Mouse (Mus musculus) heart, embryonic 16.5 days (tissue): ENCODE data around the gene Atp8b5. TPM values are rescaled to one million over a fixed set of nuclear protein-coding genes. Genes with fewer than 3 reads are reported as not detected.

Experiments
- ATAC-seq: fragments of 200-750 bp; cut with Nextera tagmentation; replicated peaks from 2 replicates; pipeline ENCODE4 v1.8.0; 2017; ENCODE audit warnings: moderate number of reproducible peaks; ENCODE audit not compliant: insufficient read depth, low FRiP score; ENCODE audit errors: extremely low read depth
- H3K27ac ChIP-seq: fragments of 300-500 bp; sonication (generic); 2 replicates; pipeline ENCODE4 v1.5.1; 2014; ENCODE audit warnings: mild to moderate bottlenecking, low read length, control low read depth, moderate library complexity
- H3K27me3 ChIP-seq: fragments of 300-500 bp; sonication (generic); 2 replicates; pipeline ENCODE4 v1.6.1; 2014; ENCODE audit warnings: low read length, mixed read lengths; ENCODE audit not compliant: control insufficient read depth, insufficient read depth
- H3K36me3 ChIP-seq: fragments of 300-500 bp; sonication (generic); 2 replicates; pipeline ENCODE4 v1.6.1; 2014; ENCODE audit not compliant: control insufficient read depth, insufficient read depth
- H3K4me1 ChIP-seq: fragments of 300-500 bp; sonication (generic); 2 replicates; pipeline ENCODE4 v1.6.1; 2014; ENCODE audit warnings: low read length, mixed read lengths; ENCODE audit not compliant: control insufficient read depth, insufficient read depth
- H3K4me2 ChIP-seq: fragments of 300-500 bp; sonication (generic); 2 replicates; pipeline ENCODE4 v1.6.1; 2014; ENCODE audit warnings: low read depth, mild to moderate bottlenecking, control low read depth, low read length
- H3K4me3 ChIP-seq: fragments of 300-500 bp; sonication (generic); 2 replicates; pipeline ENCODE4 v1.5.1; 2014; ENCODE audit warnings: mild to moderate bottlenecking, control low read depth, low read length
- H3K9ac ChIP-seq: fragments of 300-500 bp; sonication (generic); 2 replicates; pipeline ENCODE4 v1.6.1; 2014; ENCODE audit warnings: low read length, control low read depth
- H3K9me3 ChIP-seq: fragments of 300-500 bp; sonication (generic); replicated peaks from 2 replicates; pipeline ENCODE4 v1.6.1; 2016; ENCODE audit warnings: low read length; ENCODE audit not compliant: control insufficient read depth
- WGBS: fragments of 180-500 bp; shearing (Covaris S2); extraction: QIAGEN DNeasy Blood & Tissue Kit; methylation state at CpG from one replicate; pipeline ENCODE4 v1.1.7; 2014; 5-methylcytosine and 5-hydroxymethylcytosine counted together
- polyA plus RNA-seq: library from polyadenylated mRNA; unstranded; fragments of >200 nt; fragmentation: Nextera tagmentation; extraction: Ambion mirVana; gene quantifications from 2 replicates; pipeline ENCODE4 v1.2.1, GENCODE M21; 2015

Gene Atp8b5
- polyA plus RNA-seq, 1 experiment from 2014 or later, result 0.05 TPM

GRCm38 (mm10) chr4:43285476-43285875 lies 18.5 kb downstream of the Atp8b5 start:
- H3K27me3 ChIP-seq, result no peaks in the 10 kb centered on the region
- no peak overlapping the region for H3K4me2 ChIP-seq
- no peak overlapping the region for H3K4me3 ChIP-seq
- ATAC-seq, result no peak
- no peaks in the 10 kb centered on the region for H3K9me3 ChIP-seq
- 87% methylated on average over 5 of the region's 5 CpGs for WGBS
- no peak overlapping the region for H3K27ac ChIP-seq
- H3K4me1 ChIP-seq, result no peaks in the 10 kb centered on the region
- no peaks in the 10 kb centered on the region for H3K36me3 ChIP-seq
- no peak overlapping the region for H3K9ac ChIP-seq

GRCm38 (mm10) chr4:43287305-43287704 lies 20.3 kb downstream of the Atp8b5 start:
- H3K4me3 ChIP-seq, result no peak overlapping the region
- no peak overlapping the region for H3K4me2 ChIP-seq
- no peaks in the 10 kb centered on the region for H3K36me3 ChIP-seq
- 50% methylated on average over 3 of the region's 3 CpGs for WGBS
- no peak overlapping the region for H3K27ac ChIP-seq
- H3K9me3 ChIP-seq, result no peaks in the 10 kb centered on the region
- H3K9ac ChIP-seq, result no peak overlapping the region
- H3K4me1 ChIP-seq, result no peaks in the 10 kb centered on the region
- ATAC-seq, result no peak
- H3K27me3 ChIP-seq, result no peaks in the 10 kb centered on the region

- Histone ChIP-seq H3K36me3 (no peaks in the 10 kb centered on the region), H3K4me2 (no peak overlapping the region), H3K9me3 (no peaks in the 10 kb centered on the region), H3K4me3 (no peak overlapping the region), H3K27ac (no peak overlapping the region), H3K9ac (no peak overlapping the region), H3K27me3 (no peaks in the 10 kb centered on the region), H3K4me1 (no peaks in the 10 kb centered on the region)
- 31% methylated on average over 6 of the region's 6 CpGs for WGBS
- ATAC-seq, result no peak
Observed at GRCm38 (mm10) chr4:43294001-43294400, 27.0 kb downstream of the Atp8b5 start.

GRCm38 (mm10) chr4:43309696-43310338 lies 42.9 kb downstream of the Atp8b5 start:
- H3K4me2 ChIP-seq, result no peak overlapping the region
- H3K9ac ChIP-seq, result no peak overlapping the region
- no peak for ATAC-seq
- H3K27ac ChIP-seq, result no peak overlapping the region
- no peaks in the 10 kb centered on the region for H3K27me3 ChIP-seq
- 44% methylated on average over 11 of the region's 11 CpGs for WGBS
- no peaks in the 10 kb centered on the region for H3K9me3 ChIP-seq
- no peaks in the 10 kb centered on the region for H3K36me3 ChIP-seq
- no peaks in the 10 kb centered on the region for H3K4me1 ChIP-seq
- H3K4me3 ChIP-seq, result no peak overlapping the region

- H3K36me3 ChIP-seq, result no peaks in the 10 kb centered on the region
- H3K27ac ChIP-seq, result no peak overlapping the region
- ATAC-seq, result no peak
- H3K4me2 ChIP-seq, result no peak overlapping the region
- H3K4me1 ChIP-seq, result no peaks in the 10 kb centered on the region
- WGBS, result 69% methylated on average over 4 of the region's 4 CpGs
- H3K9ac ChIP-seq, result no peak overlapping the region
- H3K27me3 ChIP-seq, result no peaks in the 10 kb centered on the region
- H3K4me3 ChIP-seq, result no peak overlapping the region
- no peaks in the 10 kb centered on the region for H3K9me3 ChIP-seq
Observed at GRCm38 (mm10) chr4:43321536-43321935, 54.6 kb downstream of the Atp8b5 start.

- 82% methylated on average over 14 of the region's 14 CpGs for WGBS
- no peak for ATAC-seq
- no peaks in the 10 kb centered on the region for H3K36me3 ChIP-seq
- no peak overlapping the region for H3K4me2 ChIP-seq
- H3K9ac ChIP-seq, result no peak overlapping the region
- no peaks in the 10 kb centered on the region for H3K9me3 ChIP-seq
- H3K27ac ChIP-seq, result no peak overlapping the region
- no peaks in the 10 kb centered on the region for H3K4me1 ChIP-seq
- no peaks in the 10 kb centered on the region for H3K27me3 ChIP-seq
- no peak overlapping the region for H3K4me3 ChIP-seq
Observed at GRCm38 (mm10) chr4:43322336-43322735, 55.4 kb downstream of the Atp8b5 start.

GRCm38 (mm10) chr4:43327118-43327517 lies 60.2 kb downstream of the Atp8b5 start:
- Histone ChIP-seq H3K4me1 (no peaks in the 10 kb centered on the region), H3K9ac (no peak overlapping the region), H3K4me2 (no peak overlapping the region), H3K27ac (no peak overlapping the region), H3K36me3 (no peaks in the 10 kb centered on the region), H3K9me3 (no peaks in the 10 kb centered on the region), H3K27me3 (no peaks in the 10 kb centered on the region), H3K4me3 (no peak overlapping the region)
- WGBS, result 98% methylated on average over 2 of the region's 2 CpGs
- ATAC-seq, result no peak

- no peak for ATAC-seq
Observed at GRCm38 (mm10) chr4:43334771-43335170, 67.8 kb downstream of the Atp8b5 start.

GRCm38 (mm10) chr4:43336176-43336575 lies 69.2 kb downstream of the Atp8b5 start:
- Histone ChIP-seq H3K4me3 (no peak overlapping the region), H3K27me3 (no peaks in the 10 kb centered on the region), H3K4me1 (peaks cover 4% of the 10 kb centered on the region; the same call in 1 of the 2 replicates), H3K9me3 (0 out of 2 replicates have a peak, but pooled peaks cover 9% of the 10 kb centered on the region), H3K4me2 (no peak overlapping the region), H3K27ac (no peak overlapping the region), H3K36me3 (no peaks in the 10 kb centered on the region), H3K9ac (no peak overlapping the region)
- no peak for ATAC-seq

More at GRCm38 (mm10) chr4:43334771-43335170, 67.8 kb downstream of the Atp8b5 start:
- WGBS, result 61% methylated on average over 2 of the region's 2 CpGs
- Histone ChIP-seq H3K27ac (no peak overlapping the region), H3K4me2 (no peak overlapping the region), H3K4me3 (no peak overlapping the region), H3K4me1 (peaks cover 2% of the 10 kb centered on the region; the same call in 1 of the 2 replicates), H3K36me3 (no peaks in the 10 kb centered on the region), H3K9me3 (0 out of 2 replicates have a peak, but pooled peaks cover 9% of the 10 kb centered on the region), H3K27me3 (no peaks in the 10 kb centered on the region), H3K9ac (no peak overlapping the region)
